In the genomic region with DNA sequence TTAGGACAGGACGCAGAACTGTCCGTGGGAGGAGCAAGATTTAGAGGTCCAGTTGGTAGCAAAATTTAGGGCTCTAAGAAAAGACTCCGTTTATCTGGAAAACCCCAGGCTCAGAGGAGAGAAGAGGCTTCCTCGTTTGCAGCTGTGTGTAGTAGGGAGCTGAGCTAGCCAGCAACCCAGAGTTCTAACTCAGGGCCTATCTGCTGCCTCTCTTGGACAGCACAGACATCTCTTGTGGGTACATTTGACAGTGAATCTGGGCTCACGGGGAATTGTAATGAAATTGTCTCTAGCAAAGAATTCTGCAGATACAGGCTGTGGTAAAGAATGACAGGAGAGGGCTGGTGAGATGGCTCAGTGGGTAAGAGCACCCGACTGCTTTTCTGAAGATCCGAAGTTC, we compare ENCODE assay signal across 7 mouse cellular contexts. TPM values are rescaled to one million over a fixed set of nuclear protein-coding genes. Genes with fewer than 3 reads are reported as not detected.
DNase-seq lines count a peak whose midpoint lies in the region; ATAC-seq and TF ChIP-seq lines count a peak whose summit lies in the region.

No protein-coding gene starts in this region.

- no peak for TF ChIP-seq POLR2A in small intestine, adult 2 months (IDR thresholded peaks at IDR 0.05; ENCODE audit: low read depth, low read length)

- peaks cover 19% of the 10 kb centered on the region for H3K4me1 ChIP-seq in lung, embryonic 15.5 days
- peaks cover 11% of the 10 kb centered on the region for H3K4me1 ChIP-seq in forebrain, embryonic 12.5 days
- H3K4me1 ChIP-seq in limb, embryonic 12.5 days (replicated peaks): peaks cover 16% of the 10 kb centered on the region
- peaks cover 3% of the 10 kb centered on the region for H3K4me1 ChIP-seq in small intestine, adult 2 months (ENCODE audit: control insufficient read depth, insufficient read depth, insufficient read length, low read length)

- peak overlapping the region; percentile 90 for H3K4me2 ChIP-seq in lung, embryonic 15.5 days
- H3K4me2 ChIP-seq in forebrain, embryonic 12.5 days: peak overlapping the region; percentile 88
- H3K4me2 ChIP-seq in limb, embryonic 12.5 days: peak overlapping the region; percentile 83

- no peak for DNase-seq in lung, postnatal 25 days (ENCODE audit: low spot score)
- DNase-seq in embryo, embryonic 9.5 days (ENCODE audit: extremely low spot score): no peak

- 30% methylated on average over 7 of the region's 7 CpGs for WGBS in lung, embryonic 15.5 days
- WGBS in forebrain, embryonic 12.5 days: 31% methylated on average over 7 of the region's 7 CpGs
- 25% methylated on average over 7 of the region's 7 CpGs for WGBS in limb, embryonic 12.5 days
- WGBS in small intestine, adult 2 months: 45% methylated on average over 7 of the region's 7 CpGs

- ATAC-seq in lung, embryonic 15.5 days (ENCODE audit: borderline replicate concordance, extremely low read depth, low FRiP score, low TSS enrichment): no peak
- no peak for ATAC-seq in forebrain, embryonic 12.5 days (ENCODE audit: low FRiP score)
- ATAC-seq in limb, embryonic 12.5 days (ENCODE audit: insufficient number of reproducible peaks, insufficient read depth, low FRiP score, low TSS enrichment, low read depth): no peak
- ATAC-seq in cerebellum, adult (ENCODE audit: insufficient number of reproducible peaks, low FRiP score, low TSS enrichment): no peak

- no peak overlapping the region for H3K9ac ChIP-seq in lung, embryonic 15.5 days
- H3K9ac ChIP-seq in forebrain, embryonic 12.5 days: peak overlapping the region; percentile 72; the same call in 1 of the 2 replicates
- H3K9ac ChIP-seq in limb, embryonic 12.5 days (replicated peaks): peak overlapping the region; percentile 62; the same call in 1 of the 2 replicates

- no peak for TF ChIP-seq CTCF in small intestine, adult 2 months (IDR thresholded peaks at IDR 0.05; ENCODE audit: extremely low read depth, insufficient read length, insufficient replicate concordance, low read depth, low read length)

- no peaks in the 10 kb centered on the region for H3K36me3 ChIP-seq in lung, embryonic 15.5 days
- no peaks in the 10 kb centered on the region for H3K36me3 ChIP-seq in forebrain, embryonic 12.5 days (replicated peaks)
- no peaks in the 10 kb centered on the region for H3K36me3 ChIP-seq in limb, embryonic 12.5 days
- no peaks in the 10 kb centered on the region for H3K36me3 ChIP-seq in small intestine, adult 2 months (ENCODE audit: control insufficient read depth, insufficient read depth, low read length)

- peaks cover 12% of the 10 kb centered on the region; the same call in 1 of the 2 replicates for H3K27me3 ChIP-seq in lung, embryonic 15.5 days
- H3K27me3 ChIP-seq in forebrain, embryonic 12.5 days: peaks cover 31% of the 10 kb centered on the region
- peaks cover 18% of the 10 kb centered on the region for H3K27me3 ChIP-seq in limb, embryonic 12.5 days
- H3K27me3 ChIP-seq in small intestine, adult 2 months (ENCODE audit: control insufficient read depth, insufficient read depth, low read length): no peaks in the 10 kb centered on the region

- no peaks in the 10 kb centered on the region for H3K9me3 ChIP-seq in lung, embryonic 15.5 days
- H3K9me3 ChIP-seq in forebrain, embryonic 12.5 days: no peaks in the 10 kb centered on the region
- no peaks in the 10 kb centered on the region for H3K9me3 ChIP-seq in limb, embryonic 12.5 days

- peak overlapping the region; percentile 62; the same call in 1 of the 2 replicates for H3K27ac ChIP-seq in lung, embryonic 15.5 days
- H3K27ac ChIP-seq in forebrain, embryonic 12.5 days: peak overlapping the region; percentile 61; the same call in 1 of the 2 replicates
- no peak overlapping the region; the same call in 1 of the 2 replicates for H3K27ac ChIP-seq in limb, embryonic 12.5 days
- H3K27ac ChIP-seq in small intestine, adult 2 months (ENCODE audit: insufficient read depth, low read depth, low read length): 0 out of 2 replicates have a peak overlapping the region, but pooled peaks have one; percentile 7

- peak overlapping the region; percentile 64 for H3K4me3 ChIP-seq in lung, embryonic 15.5 days
- peak overlapping the region; percentile 72 for H3K4me3 ChIP-seq in forebrain, embryonic 12.5 days (replicated peaks)
- peak overlapping the region; percentile 67 for H3K4me3 ChIP-seq in limb, embryonic 12.5 days (replicated peaks)
- H3K4me3 ChIP-seq in small intestine, adult 2 months (ENCODE audit: low read depth, low read length): peak overlapping the region; percentile 73; the same call in 1 of the 2 replicates

RNA-seq across cellular contexts. Expression of a gene that starts 0.6 kb away (rescaled TPM):
- 16.2 and 18.3 TPM in 2 replicates for polyA plus RNA-seq in lung, embryonic 15.5 days (2015; fragmentation: Nextera tagmentation; extraction: Ambion mirVana)
- 18.8 and 21.8 TPM in 2 replicates for polyA plus RNA-seq in forebrain, embryonic 12.5 days (2016; fragmentation: Nextera tagmentation; extraction: Ambion mirVana)
- 23.2 and 25.8 TPM in 2 replicates for polyA plus RNA-seq in limb, embryonic 12.5 days (2016; fragmentation: Nextera tagmentation; extraction: Ambion mirVana)
- 8.1 and 11.0 TPM in 2 replicates for polyA plus RNA-seq in small intestine, adult 2 months (2012; rRNA removed)

RNA-seq across cellular contexts. Expression of a gene that starts 14.2 kb away (rescaled TPM):
- polyA plus RNA-seq in lung, embryonic 15.5 days (2015; fragmentation: Nextera tagmentation; extraction: Ambion mirVana): 41.2 and 45.9 TPM in 2 replicates
- 5.8 and 6.2 TPM in 2 replicates for polyA plus RNA-seq in forebrain, embryonic 12.5 days (2016; fragmentation: Nextera tagmentation; extraction: Ambion mirVana)
- 17.2 and 17.8 TPM in 2 replicates for polyA plus RNA-seq in limb, embryonic 12.5 days (2016; fragmentation: Nextera tagmentation; extraction: Ambion mirVana)
- 148 and 264 TPM in 2 replicates for polyA plus RNA-seq in small intestine, adult 2 months (2012; rRNA removed)

RNA-seq across cellular contexts. Expression of a gene that starts 45.2 kb away (rescaled TPM):
- 105 and 109 TPM in 2 replicates for polyA plus RNA-seq in lung, embryonic 15.5 days (2015; fragmentation: Nextera tagmentation; extraction: Ambion mirVana)
- polyA plus RNA-seq in forebrain, embryonic 12.5 days (2016; fragmentation: Nextera tagmentation; extraction: Ambion mirVana): 11.9 and 13.4 TPM in 2 replicates
- polyA plus RNA-seq in limb, embryonic 12.5 days (2016; fragmentation: Nextera tagmentation; extraction: Ambion mirVana): 18.0 and 24.0 TPM in 2 replicates
- polyA plus RNA-seq in small intestine, adult 2 months (2012; rRNA removed): 45.7 and 61.7 TPM in 2 replicates
